Mouse (Mus musculus): ENCODE measurements around the gene Fibp.

DNA sequence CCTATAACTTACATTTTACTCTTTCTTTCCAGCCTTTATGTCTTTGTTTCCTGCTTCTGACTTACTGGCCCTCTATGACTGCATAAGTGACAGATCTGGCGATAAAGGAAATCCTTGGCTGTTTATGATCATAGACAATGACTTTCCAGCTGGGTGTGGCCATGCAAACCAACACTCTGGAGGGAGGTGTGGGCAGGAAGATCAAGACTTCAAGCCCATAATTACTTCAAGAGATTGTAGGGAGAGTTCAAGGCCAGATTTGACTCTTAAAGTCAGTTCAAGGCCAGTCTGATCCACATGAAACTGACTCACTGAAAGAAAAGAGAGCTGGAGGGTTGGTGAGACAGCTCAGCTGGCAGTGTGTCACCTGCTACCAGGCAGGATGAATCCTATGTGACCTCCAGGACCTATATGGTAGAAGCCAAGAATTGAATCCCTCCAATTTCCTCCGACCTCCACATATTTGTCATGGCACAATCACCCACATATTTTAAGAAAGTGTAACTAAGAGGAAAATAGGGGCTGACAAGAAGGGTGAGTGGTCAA is 40.0 kb downstream of the Fibp start:
- no peak for TF ChIP-seq CTCF (conservative IDR thresholded peaks at IDR 0.05; ENCODE audit: low read length)
- TF ChIP-seq NANOG (IDR thresholded peaks at IDR 0.05; ENCODE audit: borderline replicate concordance, low read length) = no peak
- no peak for TF ChIP-seq POU5F1 (IDR thresholded peaks at IDR 0.05; ENCODE audit: borderline replicate concordance, low read length)

Measured in E14TG2a.4 (cell line).